Mouse (Mus musculus): ENCODE measurements around the gene Frrs1l. TPM values are rescaled to one million over a fixed set of nuclear protein-coding genes. Genes with fewer than 3 reads are reported as not detected.

Gene Frrs1l
- polyA plus RNA-seq, 1 experiment from 2014 or later = 0.05 TPM

DNA sequence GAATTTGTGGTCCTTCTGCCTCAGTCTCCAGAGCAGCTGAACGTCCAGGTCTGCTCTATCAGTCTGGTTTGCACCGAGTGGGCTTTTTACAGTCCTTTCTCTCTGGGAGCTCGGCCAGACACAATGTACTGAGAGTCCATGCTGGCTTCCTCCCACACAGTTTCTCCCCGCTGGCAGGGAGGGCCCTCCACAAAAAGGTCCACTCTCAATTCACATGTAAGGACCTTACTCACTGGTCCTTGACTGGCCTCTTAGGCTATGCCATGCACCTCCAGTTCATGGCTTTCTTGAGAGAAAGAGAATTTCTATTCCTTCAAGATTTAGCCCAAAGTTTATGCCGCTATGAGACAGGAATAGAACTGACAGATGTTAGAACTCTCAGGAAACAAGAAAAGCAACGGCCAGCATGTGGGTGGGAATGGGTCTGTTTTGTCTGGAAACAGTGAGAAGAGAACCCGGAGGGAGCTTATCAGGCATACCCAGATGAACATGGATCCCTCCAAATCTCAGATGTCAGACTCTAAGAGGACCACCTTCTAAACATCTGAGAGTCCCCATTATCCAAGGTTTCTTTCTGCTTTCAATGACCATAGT lies 24.5 kb downstream of the Frrs1l start:
- no peaks in the 10 kb centered on the region for H3K9me3 ChIP-seq (replicated peaks)
- H3K27ac ChIP-seq (replicated peaks) = no peak overlapping the region
- no peak overlapping the region for H3K4me2 ChIP-seq
- H3K36me3 ChIP-seq (replicated peaks) = no peaks in the 10 kb centered on the region
- H3K4me1 ChIP-seq (replicated peaks) = no peaks in the 10 kb centered on the region
- no peak overlapping the region for H3K4me3 ChIP-seq (replicated peaks)
- no peak overlapping the region for H3K9ac ChIP-seq
- WGBS (ENCODE audit: insufficient replicate concordance) = 36% methylated on average over 7 of the region's 7 CpGs
- H3K27me3 ChIP-seq = no peaks in the 10 kb centered on the region
- no peak for ATAC-seq (ENCODE audit: insufficient read depth)

DNA sequence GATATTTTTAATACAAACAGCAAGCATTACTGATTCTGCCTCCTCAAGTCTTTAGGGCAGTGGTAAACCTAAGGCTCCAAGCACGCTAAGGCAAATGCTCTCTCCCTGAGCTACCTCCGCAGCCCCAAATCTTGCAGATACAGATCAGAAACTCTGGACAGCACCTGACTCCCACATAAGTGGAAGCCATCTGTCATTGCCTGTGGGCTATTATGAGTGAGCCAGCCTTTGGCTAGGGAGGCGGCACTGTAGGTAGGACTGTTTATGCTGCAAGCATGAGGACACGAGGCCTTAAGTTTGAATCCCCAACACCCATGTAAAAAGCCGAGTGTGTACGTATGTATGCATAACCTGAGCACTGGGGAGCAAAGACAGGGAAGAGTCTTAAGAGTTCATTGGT lies 26.5 kb downstream of the Frrs1l start:
- H3K4me2 ChIP-seq = no peak overlapping the region
- no peaks in the 10 kb centered on the region for H3K9me3 ChIP-seq (replicated peaks)
- no peaks in the 10 kb centered on the region for H3K27me3 ChIP-seq
- H3K9ac ChIP-seq = no peak overlapping the region
- ATAC-seq (ENCODE audit: insufficient read depth) = no peak
- H3K4me1 ChIP-seq (replicated peaks) = no peaks in the 10 kb centered on the region
- H3K27ac ChIP-seq (replicated peaks) = no peak overlapping the region
- no peak overlapping the region for H3K4me3 ChIP-seq (replicated peaks)
- 70% methylated on average over 6 of the region's 6 CpGs for WGBS (ENCODE audit: insufficient replicate concordance)
- no peaks in the 10 kb centered on the region for H3K36me3 ChIP-seq (replicated peaks)

DNA sequence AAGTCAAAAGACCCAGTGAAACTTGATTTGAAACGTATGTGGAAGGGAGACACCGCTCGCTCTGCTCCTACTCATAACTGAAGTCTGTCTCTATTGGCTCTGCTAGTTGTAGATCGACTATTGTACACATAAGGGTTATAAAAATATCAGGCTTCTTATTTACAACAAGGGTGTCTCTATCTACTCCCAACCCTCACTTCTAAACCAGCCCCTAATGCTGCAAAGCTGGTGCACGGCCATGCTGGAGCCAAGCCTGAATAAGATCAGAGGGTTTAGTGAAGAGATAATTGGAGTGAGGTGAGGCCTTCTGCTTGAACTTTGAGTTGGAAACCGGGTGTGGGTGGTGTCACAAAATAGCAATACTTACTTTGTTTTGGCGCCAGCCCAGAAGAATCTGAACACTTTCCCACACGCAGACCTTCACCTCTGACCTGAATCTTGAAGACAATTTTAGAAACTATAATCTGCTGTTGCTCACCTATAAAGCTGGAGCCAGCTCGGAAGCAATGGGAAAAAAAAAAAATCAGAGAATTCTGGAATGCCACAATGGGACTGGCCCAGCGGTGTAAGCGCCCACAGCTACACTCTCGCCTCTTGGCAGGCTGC lies 28.8 kb downstream of the Frrs1l start:
- ATAC-seq (ENCODE audit: insufficient read depth) = no peak
- Histone ChIP-seq H3K4me3 (replicated peaks) (no peak overlapping the region), H3K27me3 (no peaks in the 10 kb centered on the region), H3K4me1 (replicated peaks) (no peaks in the 10 kb centered on the region), H3K27ac (replicated peaks) (no peak overlapping the region), H3K9me3 (replicated peaks) (no peaks in the 10 kb centered on the region), H3K9ac (no peak overlapping the region), H3K36me3 (replicated peaks) (no peaks in the 10 kb centered on the region), H3K4me2 (no peak overlapping the region)
- WGBS (ENCODE audit: insufficient replicate concordance) = 68% methylated on average over 12 of the region's 12 CpGs

DNA sequence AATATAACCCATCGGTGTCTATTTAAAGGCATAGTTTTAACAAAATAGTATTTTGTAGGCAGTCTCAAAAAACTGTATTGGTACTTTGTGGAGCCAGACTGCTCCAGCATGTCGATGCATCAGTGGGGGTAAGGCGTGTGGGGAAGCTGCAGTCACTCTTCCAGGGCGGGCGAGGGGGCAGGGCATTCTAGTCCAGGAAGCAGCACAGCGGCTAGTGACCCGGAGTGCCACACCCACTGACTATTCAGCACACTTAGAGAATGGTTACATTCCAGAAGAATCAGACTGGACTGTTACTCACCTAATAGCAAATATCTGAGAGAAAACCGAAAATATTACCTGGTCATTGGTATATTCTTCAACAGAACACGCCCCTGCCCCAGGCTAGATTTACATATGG lies 32.7 kb downstream of the Frrs1l start:
- H3K27me3 ChIP-seq = no peaks in the 10 kb centered on the region
- H3K4me2 ChIP-seq = no peak overlapping the region
- H3K27ac ChIP-seq (replicated peaks) = no peak overlapping the region
- no peak overlapping the region for H3K9ac ChIP-seq
- no peaks in the 10 kb centered on the region for H3K36me3 ChIP-seq (replicated peaks)
- H3K9me3 ChIP-seq (replicated peaks) = no peaks in the 10 kb centered on the region
- H3K4me1 ChIP-seq (replicated peaks) = no peaks in the 10 kb centered on the region
- 31% methylated on average over 9 of the region's 9 CpGs for WGBS (ENCODE audit: insufficient replicate concordance)
- ATAC-seq (ENCODE audit: insufficient read depth) = no peak
- H3K4me3 ChIP-seq (replicated peaks) = no peak overlapping the region

DNA sequence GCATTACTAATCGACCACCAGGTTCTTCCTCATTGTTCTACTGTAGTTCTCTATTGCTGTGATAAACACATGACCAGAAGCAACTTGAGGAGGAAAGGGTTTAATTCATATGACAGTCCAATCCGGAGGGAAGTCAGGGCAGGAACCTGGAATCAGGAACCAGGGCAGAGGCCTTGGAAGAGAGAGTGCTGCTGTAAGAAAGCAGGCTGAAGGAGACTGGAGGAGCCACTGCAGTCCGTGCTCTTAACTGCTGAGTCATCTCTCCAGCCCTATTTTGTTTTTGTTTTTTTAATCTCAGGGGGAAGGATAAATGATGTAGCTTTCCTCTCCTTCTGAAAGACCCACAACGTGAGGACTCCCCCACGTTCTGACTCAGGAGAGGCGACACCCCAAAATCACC lies 37.0 kb downstream of the Frrs1l start:
- no peak overlapping the region for H3K27ac ChIP-seq (replicated peaks)
- no peak overlapping the region for H3K9ac ChIP-seq
- H3K9me3 ChIP-seq (replicated peaks) = no peaks in the 10 kb centered on the region
- no peaks in the 10 kb centered on the region for H3K4me1 ChIP-seq (replicated peaks)
- no peaks in the 10 kb centered on the region for H3K27me3 ChIP-seq
- H3K4me3 ChIP-seq (replicated peaks) = no peak overlapping the region
- WGBS (ENCODE audit: insufficient replicate concordance) = 47% methylated on average over 6 of the region's 6 CpGs
- H3K4me2 ChIP-seq = no peak overlapping the region
- ATAC-seq (ENCODE audit: insufficient read depth) = no peak
- no peaks in the 10 kb centered on the region for H3K36me3 ChIP-seq (replicated peaks)

DNA sequence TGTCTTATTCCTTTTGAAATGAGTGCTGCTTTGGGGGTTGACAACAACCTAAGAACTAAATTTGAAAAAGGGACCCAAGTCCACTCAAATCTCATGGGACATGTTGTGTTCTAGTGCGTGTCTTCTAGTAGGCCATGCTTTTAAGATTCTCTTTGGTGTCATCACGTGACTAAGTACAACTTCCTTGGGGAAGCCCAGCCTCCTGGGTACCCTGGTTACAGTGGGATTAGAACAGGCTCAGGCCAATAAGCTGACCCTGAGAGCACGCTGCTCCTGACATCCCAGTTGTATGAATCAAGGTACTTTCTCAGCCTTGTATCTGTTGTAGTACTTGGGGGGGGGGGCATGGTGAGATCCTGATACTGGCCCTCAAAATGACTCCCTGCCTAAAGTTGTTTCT lies 38.5 kb downstream of the Frrs1l start:
- no peak overlapping the region for H3K4me3 ChIP-seq (replicated peaks)
- H3K36me3 ChIP-seq (replicated peaks) = no peaks in the 10 kb centered on the region
- H3K9ac ChIP-seq = no peak overlapping the region
- H3K27ac ChIP-seq (replicated peaks) = no peak overlapping the region
- peaks cover 10% of the 10 kb centered on the region for H3K4me1 ChIP-seq (replicated peaks)
- no peak for ATAC-seq (ENCODE audit: insufficient read depth)
- H3K4me2 ChIP-seq = no peak overlapping the region
- no peaks in the 10 kb centered on the region for H3K9me3 ChIP-seq (replicated peaks)
- no peaks in the 10 kb centered on the region for H3K27me3 ChIP-seq
- 70% methylated on average over 3 of the region's 3 CpGs for WGBS (ENCODE audit: insufficient replicate concordance)

DNA sequence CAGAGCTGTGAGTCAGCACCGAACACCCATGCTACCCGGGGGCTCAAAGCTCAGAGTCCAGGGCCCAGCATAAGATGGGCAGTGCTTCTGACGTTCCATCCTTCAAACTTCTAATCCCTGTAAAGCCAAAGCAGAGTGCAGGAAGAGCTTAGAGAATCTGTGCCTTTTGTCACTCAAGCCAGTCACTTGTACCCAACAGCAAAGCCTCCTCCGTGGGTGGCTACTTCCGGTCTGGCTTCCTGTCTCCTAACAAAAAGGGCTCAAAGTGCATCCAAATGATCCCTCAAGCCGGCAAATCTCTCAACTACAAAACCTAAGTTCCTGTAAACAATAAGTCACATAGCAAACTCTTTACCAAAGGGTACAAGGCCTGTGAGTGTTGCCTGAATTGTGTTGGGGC lies 40.7 kb downstream of the Frrs1l start:
- ATAC-seq (ENCODE audit: insufficient read depth) = no peak
- Histone ChIP-seq H3K27ac (replicated peaks) (no peak overlapping the region), H3K4me3 (replicated peaks) (no peak overlapping the region), H3K36me3 (replicated peaks) (no peaks in the 10 kb centered on the region), H3K9ac (no peak overlapping the region), H3K9me3 (replicated peaks) (no peaks in the 10 kb centered on the region), H3K4me1 (replicated peaks) (peaks cover 25% of the 10 kb centered on the region), H3K27me3 (no peaks in the 10 kb centered on the region), H3K4me2 (no peak overlapping the region)
- 23% methylated on average over 6 of the region's 6 CpGs for WGBS (ENCODE audit: insufficient replicate concordance)

DNA sequence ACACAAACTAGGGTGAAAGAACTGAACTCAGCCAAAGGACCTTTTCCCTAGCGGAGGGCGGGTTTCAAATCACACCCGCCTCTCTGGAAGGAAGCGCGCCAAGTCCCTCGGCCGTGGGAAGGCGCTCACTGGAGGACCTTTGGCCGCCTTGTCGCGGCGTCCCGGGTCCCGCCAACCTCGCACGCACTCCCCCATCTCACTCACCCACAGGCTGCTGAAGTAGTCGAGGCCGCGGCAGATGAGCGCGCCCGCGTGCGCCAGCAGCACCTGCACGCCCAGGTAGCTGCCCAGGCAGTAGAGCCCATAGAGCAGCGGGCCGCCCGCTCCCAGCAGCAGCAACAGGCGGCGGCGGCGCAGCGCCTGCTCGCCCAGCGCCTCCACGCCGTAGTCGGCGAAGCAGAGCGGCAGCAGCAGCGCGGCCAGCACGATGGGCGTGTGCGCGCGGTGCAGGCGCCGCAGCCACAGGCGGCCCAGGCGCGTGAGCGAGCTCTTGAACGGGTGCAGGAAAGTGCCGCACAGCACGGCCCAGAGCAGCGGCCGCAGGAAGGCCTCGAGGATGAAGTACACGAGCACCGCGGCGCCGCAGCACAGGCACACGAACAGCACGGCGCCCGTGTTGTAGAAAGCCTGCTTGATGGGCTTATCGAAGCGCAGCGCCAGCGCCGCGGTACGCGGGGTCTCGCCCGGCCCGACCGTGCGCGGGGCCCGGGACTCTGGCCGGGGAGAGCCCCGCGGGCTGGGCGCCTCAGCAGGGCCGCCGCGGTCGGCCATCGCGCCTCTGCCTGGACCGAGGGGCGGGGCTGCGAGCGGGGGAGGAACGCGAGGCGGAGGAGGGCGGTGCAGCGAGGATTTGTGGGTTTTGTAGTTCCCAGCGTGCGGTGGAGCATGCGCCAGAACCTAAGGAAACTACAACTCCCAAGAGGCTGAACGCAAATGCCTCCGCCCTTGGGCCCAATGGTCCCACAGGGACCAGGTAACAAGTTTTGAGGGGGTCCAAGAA lies 43.2 kb downstream of the Frrs1l start, which contains the start of gene Tmem245:
Gene Tmem245 (minus strand): TSS at position 797 of the 1,000 bp plus-strand sequence.
- Histone ChIP-seq H3K36me3 (replicated peaks) (no peaks in the 10 kb centered on the region), H3K27me3 (no peaks in the 10 kb centered on the region), H3K4me3 (replicated peaks) (peak within 1 kb of the TSS; percentile 83), H3K9me3 (replicated peaks) (no peaks in the 10 kb centered on the region), H3K9ac (peak within 1 kb of the TSS; percentile 75), H3K4me1 (replicated peaks) (peaks cover 31% of the 10 kb centered on the region), H3K4me2 (peak within 1 kb of the TSS; percentile 99), H3K27ac (replicated peaks) (peak within 1 kb of the TSS; percentile 86)
- under 1% methylated on average over 107 of the region's 107 CpGs for WGBS (ENCODE audit: insufficient replicate concordance)
- ATAC-seq (ENCODE audit: insufficient read depth) = peak; percentile 95

DNA sequence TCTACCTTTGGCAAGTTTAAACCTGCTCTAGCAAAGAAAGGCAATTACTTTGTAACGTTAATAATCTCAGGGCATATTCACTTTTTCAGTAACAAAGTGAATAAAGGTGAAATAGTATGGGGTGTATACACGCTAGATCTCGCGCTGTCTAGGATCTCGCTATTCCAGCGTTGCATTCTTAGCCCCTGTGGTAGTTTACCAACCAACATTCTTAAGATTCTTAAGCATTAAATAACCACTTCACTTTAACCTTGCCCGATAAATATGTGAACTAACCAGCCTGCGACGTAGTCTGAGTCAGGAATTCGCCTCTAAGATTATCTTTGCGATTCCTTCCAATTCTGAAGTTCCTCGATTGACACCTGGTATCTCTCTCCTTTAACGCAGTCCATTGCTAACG lies 44.0 kb downstream of the Frrs1l start:
- peak overlapping the region; percentile 75 for H3K9ac ChIP-seq
- H3K27ac ChIP-seq (replicated peaks) = no peak overlapping the region
- H3K9me3 ChIP-seq (replicated peaks) = no peaks in the 10 kb centered on the region
- ATAC-seq (ENCODE audit: insufficient read depth) = no peak
- 2% methylated on average over 14 of the region's 14 CpGs for WGBS (ENCODE audit: insufficient replicate concordance)
- H3K4me2 ChIP-seq = peak overlapping the region; percentile 99
- no peaks in the 10 kb centered on the region for H3K27me3 ChIP-seq
- H3K4me3 ChIP-seq (replicated peaks) = peak overlapping the region; percentile 83
- peaks cover 31% of the 10 kb centered on the region for H3K4me1 ChIP-seq (replicated peaks)
- H3K36me3 ChIP-seq (replicated peaks) = no peaks in the 10 kb centered on the region

DNA sequence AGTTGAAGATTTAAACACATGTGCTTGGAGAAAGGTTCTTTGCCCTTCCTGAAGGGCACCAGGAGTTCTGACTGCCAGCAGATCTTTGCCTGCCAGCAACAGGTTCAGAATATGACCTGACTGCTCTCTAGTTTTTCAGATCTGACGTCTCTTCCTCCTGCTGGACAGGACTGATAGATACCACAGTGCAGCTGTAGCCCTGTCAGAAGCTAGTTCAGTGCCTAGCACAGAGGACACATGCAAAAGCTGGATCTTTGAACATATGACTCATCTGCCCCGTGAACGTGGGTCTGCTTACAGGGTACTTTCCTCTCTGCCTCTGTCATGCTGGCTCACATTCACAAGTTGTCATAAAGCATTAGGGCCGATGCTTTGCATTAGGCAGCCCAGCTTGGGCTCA lies 45.9 kb downstream of the Frrs1l start:
- ATAC-seq (ENCODE audit: insufficient read depth) = no peak
- Histone ChIP-seq H3K9ac (no peak overlapping the region), H3K4me1 (replicated peaks) (peaks cover 45% of the 10 kb centered on the region), H3K4me2 (no peak overlapping the region), H3K27me3 (no peaks in the 10 kb centered on the region), H3K36me3 (replicated peaks) (no peaks in the 10 kb centered on the region), H3K9me3 (replicated peaks) (no peaks in the 10 kb centered on the region), H3K4me3 (replicated peaks) (no peak overlapping the region), H3K27ac (replicated peaks) (no peak overlapping the region)
- 45% methylated on average over 4 of the region's 4 CpGs for WGBS (ENCODE audit: insufficient replicate concordance)

DNA sequence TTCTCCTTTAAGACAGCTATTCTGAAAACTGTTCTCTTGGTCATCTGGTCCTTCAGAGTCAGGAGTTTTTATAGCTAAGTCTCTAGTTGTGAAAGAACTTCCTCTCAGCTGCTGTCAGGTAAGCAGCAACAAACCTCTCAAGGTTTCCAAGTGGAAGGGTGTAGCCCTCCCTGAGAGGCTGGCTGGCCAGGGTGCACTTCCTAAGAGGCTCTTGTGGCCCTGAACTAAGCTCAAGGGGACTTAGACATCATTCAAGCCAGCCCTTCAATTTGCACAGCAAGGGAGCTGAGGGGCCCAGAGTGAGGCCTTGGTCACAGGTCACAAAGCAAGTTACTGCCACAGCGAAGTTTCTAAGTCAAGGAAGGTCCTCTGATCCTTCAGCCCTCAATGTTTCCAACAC lies 46.9 kb downstream of the Frrs1l start:
- H3K9ac ChIP-seq = no peak overlapping the region
- peaks cover 45% of the 10 kb centered on the region for H3K4me1 ChIP-seq (replicated peaks)
- no peak overlapping the region for H3K4me2 ChIP-seq
- ATAC-seq (ENCODE audit: insufficient read depth) = no peak
- H3K36me3 ChIP-seq (replicated peaks) = no peaks in the 10 kb centered on the region
- no peaks in the 10 kb centered on the region for H3K9me3 ChIP-seq (replicated peaks)
- H3K27ac ChIP-seq (replicated peaks) = no peak overlapping the region
- H3K27me3 ChIP-seq = no peaks in the 10 kb centered on the region
- 76% methylated on average over 1 of the region's 1 CpGs for WGBS (ENCODE audit: insufficient replicate concordance)
- H3K4me3 ChIP-seq (replicated peaks) = no peak overlapping the region
